In the genomic region with DNA sequence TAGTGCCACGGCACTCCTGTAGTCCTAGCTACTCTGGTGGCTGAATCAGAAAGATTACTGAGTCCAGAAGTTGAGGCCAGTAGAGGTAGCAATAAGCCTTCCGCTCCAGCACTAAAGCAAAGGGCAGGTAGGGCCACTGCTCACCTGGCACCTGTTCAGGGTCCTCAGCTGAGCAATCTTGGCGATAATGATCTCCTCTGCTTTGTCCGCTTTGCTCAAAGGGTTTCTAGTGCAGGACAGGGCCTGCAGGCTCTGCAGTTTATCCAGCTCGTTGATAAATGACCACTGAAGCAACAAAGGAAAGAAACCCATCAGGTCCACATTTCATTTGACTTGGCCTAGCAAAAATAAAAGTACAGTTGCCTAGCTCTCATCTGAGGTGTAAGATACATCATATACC, we compare ENCODE assay signal across 15 mouse cellular contexts. TPM values are rescaled to one million over a fixed set of nuclear protein-coding genes. Genes with fewer than 3 reads are reported as not detected.
DNase-seq lines count a peak whose midpoint lies in the region.
"Had no signal": no experiment of that assay in that cellular context is flagged by ENCODE, and none has a peak within 500 bp of the region (broad histone marks: within the 10 kb centered on the region; RNA-seq: fewer than 3 reads in every experiment).

No protein-coding gene starts in this region.

- peak; percentile 22 for DNase-seq in urinary bladder, adult 18-20 months (ENCODE audit: low spot score in 2 of 2)
- no peak for DNase-seq in urinary bladder, postnatal 4 days (ENCODE audit: low spot score in 2 of 2)
- peak; percentile 5 for DNase-seq in urinary bladder, postnatal 25 days (ENCODE audit: low spot score)
- no peak for DNase-seq in urinary bladder, adult 2 months (ENCODE audit: low spot score)
- peak; percentile 73 for DNase-seq in gonadal fat pad, adult 2 months (ENCODE audit: low read depth)
- no peak for DNase-seq in cerebellum, postnatal 14 days
- DNase-seq in cerebellum, adult 8-10 months = no peak
- DNase-seq: adrenal gland, adult 2 months; adrenal gland, postnatal 10 days; adrenal gland, postnatal 25 days; cerebellum, adult 11 months; cerebellum, adult 18-20 months; cerebellum, adult 9-10 months; cerebellum, postnatal 36 days; embryo, embryonic 11 days had no signal

RNA-seq across cellular contexts. Expression of gene Tbce, which starts 34.4 kb away (rescaled TPM):
- polyA plus RNA-seq in urinary bladder, adult 2 months (2012; rRNA removed) = 80.2 and 105 TPM in 2 replicates
- polyA plus RNA-seq in gonadal fat pad, adult 2 months (2012; rRNA removed) = 20.3 and 25.3 TPM in 2 replicates

RNA-seq across cellular contexts. Expression of gene B3galnt2, which starts 50.7 kb away (rescaled TPM):
- 35.2 and 43.8 TPM in 2 replicates for polyA plus RNA-seq in urinary bladder, adult 2 months (2012; rRNA removed)
- polyA plus RNA-seq in gonadal fat pad, adult 2 months (2012; rRNA removed) = 20.2 and 34.6 TPM in 2 replicates

RNA-seq across cellular contexts. Expression of gene Arid4b, which starts 58.0 kb away (rescaled TPM):
- polyA plus RNA-seq in urinary bladder, adult 2 months (2012; rRNA removed) = 18.2 and 19.8 TPM in 2 replicates
- polyA plus RNA-seq in gonadal fat pad, adult 2 months (2012; rRNA removed) = 8.0 and 8.6 TPM in 2 replicates

RNA-seq across cellular contexts. Expression of gene Ggps1, which starts 58.3 kb away (rescaled TPM):
- 34.0 and 37.4 TPM in 2 replicates for polyA plus RNA-seq in urinary bladder, adult 2 months (2012; rRNA removed)
- 10.6 and 12.6 TPM in 2 replicates for polyA plus RNA-seq in gonadal fat pad, adult 2 months (2012; rRNA removed)

Comparison
In these comparisons a context has a peak if more than half of its experiments do, and no peak if none do; other contexts are left out.
1. DNase-seq: peak in urinary bladder, adult 18-20 months (2 of 2), urinary bladder, postnatal 25 days (single experiment) and gonadal fat pad, adult 2 months (single experiment); none in urinary bladder, postnatal 4 days (0 of 2), urinary bladder, adult 2 months (single experiment), cerebellum, postnatal 14 days (0 of 2) and cerebellum, adult 8-10 months (single experiment).